17 mouse cellular contexts compared by ENCODE assay signal in the genomic region with DNA sequence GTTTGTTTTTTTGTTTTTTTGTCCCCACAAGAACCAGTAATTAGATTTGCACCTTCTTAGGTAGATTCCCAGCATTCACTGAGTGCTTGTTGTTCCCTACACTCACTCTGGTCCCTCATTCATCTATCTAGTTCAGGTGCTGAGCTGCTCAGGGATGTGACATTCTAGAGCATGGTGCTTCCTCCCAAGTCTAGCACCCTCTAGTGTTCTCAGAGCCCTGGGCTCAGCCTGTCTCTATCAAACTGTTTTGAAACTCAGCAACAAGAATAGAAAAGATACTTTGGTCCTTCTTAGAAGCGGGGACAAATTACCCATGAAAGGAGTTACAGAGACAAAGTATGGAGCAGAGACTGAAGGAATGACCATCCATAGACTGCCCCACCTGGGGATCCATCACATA. TPM values are rescaled to one million over a fixed set of nuclear protein-coding genes. Genes with fewer than 3 reads are reported as not detected.
DNase-seq lines count a peak whose midpoint lies in the region; TF ChIP-seq lines count a peak whose summit lies in the region.
"Had no signal": no experiment of that assay in that cellular context is flagged by ENCODE, and none has a peak within 500 bp of the region (broad histone marks: within the 10 kb centered on the region; RNA-seq: fewer than 3 reads in every experiment).

No protein-coding gene starts in this region.

- DNase-seq in kidney, adult 2 months: no peak
- no peak for DNase-seq in kidney, postnatal 14 days
- peak; percentile 29 for DNase-seq in thymus, postnatal 0 days (ENCODE audit: low spot score)
- DNase-seq in thymus, adult 18-20 months: no peak
- peak; percentile 19 for DNase-seq in ES-CJ7 (ENCODE audit: low read depth, low spot score)
- DNase-seq in splenic B cell, adult 2 months (ENCODE audit: low read depth, low spot score): peak; percentile 8
- no peak for DNase-seq in right cerebral cortex, postnatal 36 days (ENCODE audit: low spot score in 2 of 2)
- DNase-seq in spleen, adult 18-20 months: no peak
- DNase-seq: adrenal gland, adult 2 months; embryo, embryonic 11 days; gastrocnemius, postnatal 36 days; heart, postnatal 10 days; lung, postnatal 4 days had no signal

- no peaks in the 10 kb centered on the region for H3K4me1 ChIP-seq in kidney, adult 2 months (ENCODE audit: control insufficient read depth, insufficient read depth, low read length)
- H3K4me1 ChIP-seq: liver, embryonic 12.5 days; lung, embryonic 15.5 days had no signal

- peak; percentile 44; the same call in 1 of the 2 replicates for TF ChIP-seq CTCF in kidney, adult 2 months (conservative IDR thresholded peaks at IDR 0.05; ENCODE audit: insufficient read depth, insufficient read length, low read depth, low read length)

- no peaks in the 10 kb centered on the region for H3K36me3 ChIP-seq in kidney, adult 2 months (ENCODE audit: control insufficient read depth, insufficient read depth, low read length)
- H3K36me3 ChIP-seq in splenic B cell, adult 2 months (ENCODE audit: control insufficient read depth, insufficient read depth, low read length, poor library complexity, severe bottlenecking): peaks cover 2% of the 10 kb centered on the region; the same call in 1 of the 2 replicates
- H3K36me3 ChIP-seq: hindbrain, embryonic 13.5 days; liver, embryonic 12.5 days; lung, embryonic 15.5 days; neural tube, embryonic 12.5 days had no signal

- H3K27me3 ChIP-seq in kidney, adult 2 months (replicated peaks; ENCODE audit: control insufficient read depth, insufficient read depth, low read length): no peaks in the 10 kb centered on the region
- H3K27me3 ChIP-seq in splenic B cell, adult 2 months (ENCODE audit: control insufficient read depth, insufficient read depth, low read length, poor library complexity, severe bottlenecking): no peaks in the 10 kb centered on the region
- H3K27me3 ChIP-seq: hindbrain, embryonic 13.5 days; liver, embryonic 12.5 days; lung, embryonic 15.5 days; neural tube, embryonic 12.5 days had no signal

- H3K27ac ChIP-seq in kidney, adult 2 months (ENCODE audit: insufficient read depth, low read depth, low read length): no peak overlapping the region
- H3K27ac ChIP-seq: hindbrain, embryonic 13.5 days; liver, embryonic 12.5 days; lung, embryonic 15.5 days; neural tube, embryonic 12.5 days had no signal

- 95% methylated on average over 1 of the region's 1 CpGs for WGBS in kidney, adult 2 months

- TF ChIP-seq POLR2A in kidney, adult 2 months (IDR thresholded peaks at IDR 0.05; ENCODE audit: low read depth, low read length): no peak

- H3K4me3 ChIP-seq in kidney, adult 2 months (ENCODE audit: insufficient read depth, low read depth, low read length): no peak overlapping the region
- H3K4me3 ChIP-seq: hindbrain, embryonic 13.5 days; liver, embryonic 12.5 days; lung, embryonic 15.5 days; neural tube, embryonic 12.5 days had no signal

RNA-seq across cellular contexts. Expression of a gene that starts 37.1 kb away (rescaled TPM):
- polyA plus RNA-seq in kidney, adult 2 months (2012; rRNA removed): 1.2 and 4.7 TPM in 2 replicates
- 66.6 and 104 TPM in 2 replicates for polyA plus RNA-seq in thymus, postnatal 0 days (2015; fragmentation: Nextera tagmentation; extraction: Ambion mirVana)

Comparison
In these comparisons a context has a peak if more than half of its experiments do, and no peak if none do; other contexts are left out.
1. DNase-seq: peak in thymus, postnatal 0 days (single experiment), ES-CJ7 (single experiment) and splenic B cell, adult 2 months (single experiment); none in kidney, adult 2 months (single experiment), kidney, postnatal 14 days (single experiment), thymus, adult 18-20 months (0 of 2), right cerebral cortex, postnatal 36 days (0 of 2) and spleen, adult 18-20 months (0 of 2).
2. RNA of a gene that starts 37.1 kb away (polyA plus RNA-seq): 66.6 to 104 TPM in thymus, postnatal 0 days; 1.2 to 4.7 TPM in kidney, adult 2 months; every median in the first group is over 10 times any median in the second.